In the genomic region with DNA sequence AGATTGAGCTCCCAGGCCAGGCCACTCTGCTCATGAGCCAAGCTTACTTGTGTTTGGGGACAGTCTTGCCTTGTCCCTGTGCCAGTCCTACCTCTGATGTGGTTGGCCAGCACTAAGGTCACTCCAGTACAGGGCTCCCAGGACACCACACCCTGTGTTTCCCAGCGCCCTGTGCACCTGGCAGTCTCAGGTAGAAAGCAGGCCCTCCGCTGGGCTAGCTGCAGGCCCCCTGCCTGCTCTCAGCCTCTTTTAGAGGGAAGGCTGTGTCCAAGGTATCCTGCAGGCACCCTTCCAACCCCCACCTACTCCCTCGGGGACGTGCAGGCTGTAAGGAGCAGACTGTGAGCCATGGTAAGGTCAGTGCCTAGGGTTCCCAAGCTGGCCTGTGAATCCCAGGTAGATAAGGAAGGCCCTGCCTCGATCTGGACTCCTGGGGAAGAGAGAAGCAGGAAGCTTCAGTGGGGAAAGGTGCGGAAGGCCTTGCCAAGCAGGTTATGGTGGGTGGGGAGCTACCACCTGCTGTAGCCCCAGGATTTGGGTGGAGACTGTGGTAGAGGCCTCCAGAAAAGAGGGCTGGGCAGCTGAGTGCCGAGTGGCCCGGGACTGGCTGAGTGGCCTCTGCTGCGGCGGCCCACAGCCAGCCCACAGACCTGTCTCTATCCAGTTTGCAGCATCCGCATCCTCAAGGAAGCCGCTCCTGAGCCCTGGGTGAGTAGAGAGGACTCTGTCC, we compare ENCODE assay signal across 15 mouse cellular contexts. TPM values are rescaled to one million over a fixed set of nuclear protein-coding genes. Genes with fewer than 3 reads are reported as not detected.
DNase-seq lines count a peak whose midpoint lies in the region; ATAC-seq and TF ChIP-seq lines count a peak whose summit lies in the region.
"Had no signal": no experiment of that assay in that cellular context is flagged by ENCODE, and none has a peak within 500 bp of the region (broad histone marks: within the 10 kb centered on the region; RNA-seq: fewer than 3 reads in every experiment).

No protein-coding gene starts in this region.

- no peak overlapping the region for H3K4me2 ChIP-seq in liver, postnatal 0 days (ENCODE audit: low read depth, low read length)
- H3K4me2 ChIP-seq in embryonic facial prominence, embryonic 15.5 days (replicated peaks) = no peak overlapping the region
- no peak overlapping the region for H3K4me2 ChIP-seq in limb, embryonic 14.5 days (replicated peaks; ENCODE audit: low read depth, low read length, severe bottlenecking)
- no peak overlapping the region for H3K4me2 ChIP-seq in liver, embryonic 12.5 days
- H3K4me2 ChIP-seq: limb, embryonic 13.5 days had no signal

- ATAC-seq in liver, postnatal 0 days = no peak
- ATAC-seq in embryonic facial prominence, embryonic 15.5 days (ENCODE audit: insufficient number of reproducible peaks, low FRiP score, low TSS enrichment, low read depth) = no peak
- ATAC-seq in limb, embryonic 14.5 days (ENCODE audit: low FRiP score, low read depth) = no peak
- ATAC-seq in liver, embryonic 12.5 days = no peak
- ATAC-seq: Patski had no signal

- no peak for TF ChIP-seq POLR2A in liver, adult 2 months (IDR thresholded peaks at IDR 0.05; ENCODE audit: extremely low read depth, insufficient read depth, low read length)
- TF ChIP-seq POLR2A in limb, embryonic 14.5 days (IDR thresholded peaks at IDR 0.05; ENCODE audit: borderline replicate concordance, extremely low read depth, insufficient read depth, insufficient read length) = no peak

- no peaks in the 10 kb centered on the region for H3K9me3 ChIP-seq in liver, postnatal 0 days (ENCODE audit: low read length)
- H3K9me3 ChIP-seq in embryonic facial prominence, embryonic 15.5 days (replicated peaks) = no peaks in the 10 kb centered on the region
- no peaks in the 10 kb centered on the region for H3K9me3 ChIP-seq in limb, embryonic 14.5 days (ENCODE audit: control insufficient read depth, low read length)
- H3K9me3 ChIP-seq in liver, embryonic 12.5 days (replicated peaks) = no peaks in the 10 kb centered on the region
- H3K9me3 ChIP-seq: limb, embryonic 13.5 days; megakaryocyte, embryonic 14.5 days had no signal

- 67% methylated on average over 12 of the region's 12 CpGs for WGBS in liver, adult 2 months
- 79% methylated on average over 12 of the region's 12 CpGs for WGBS in liver, postnatal 0 days (ENCODE audit: insufficient replicate concordance)
- WGBS in embryonic facial prominence, embryonic 15.5 days = 76% methylated on average over 12 of the region's 12 CpGs
- WGBS in limb, embryonic 14.5 days = 77% methylated on average over 12 of the region's 12 CpGs
- 80% methylated on average over 12 of the region's 12 CpGs for WGBS in liver, embryonic 12.5 days (ENCODE audit: insufficient replicate concordance)

- H3K4me1 ChIP-seq in liver, adult 2 months (ENCODE audit: control insufficient read depth, insufficient read depth, low read length) = 0 out of 2 replicates have a peak, but pooled peaks cover 2% of the 10 kb centered on the region
- no peaks in the 10 kb centered on the region; the same call in 1 of the 2 replicates for H3K4me1 ChIP-seq in liver, postnatal 0 days (ENCODE audit: insufficient read depth)
- peaks cover 11% of the 10 kb centered on the region for H3K4me1 ChIP-seq in embryonic facial prominence, embryonic 15.5 days
- H3K4me1 ChIP-seq in limb, embryonic 14.5 days (ENCODE audit: control insufficient read depth, insufficient read depth, low read length) = peaks cover 3% of the 10 kb centered on the region; the same call in 1 of the 2 replicates
- peaks cover 51% of the 10 kb centered on the region for H3K4me1 ChIP-seq in liver, embryonic 12.5 days

- H3K27ac ChIP-seq in liver, adult 2 months (replicated peaks; ENCODE audit: insufficient read depth, low read depth, low read length) = no peak overlapping the region
- H3K27ac ChIP-seq in liver, postnatal 0 days (ENCODE audit: low read depth) = no peak overlapping the region
- H3K27ac ChIP-seq in embryonic facial prominence, embryonic 15.5 days (replicated peaks) = peak overlapping the region; percentile 69
- peak overlapping the region; percentile 30; the same call in 1 of the 2 replicates for H3K27ac ChIP-seq in limb, embryonic 14.5 days (replicated peaks; ENCODE audit: low read depth, low read length)
- H3K27ac ChIP-seq in liver, embryonic 12.5 days = no peak overlapping the region
- H3K27ac ChIP-seq: limb, embryonic 13.5 days had no signal

- no peaks in the 10 kb centered on the region for H3K36me3 ChIP-seq in liver, adult 2 months (ENCODE audit: control insufficient read depth, insufficient read depth, low read length)
- H3K36me3 ChIP-seq in liver, postnatal 0 days (replicated peaks; ENCODE audit: insufficient read depth, low read length) = 0 out of 2 replicates have a peak, but pooled peaks cover 2% of the 10 kb centered on the region
- H3K36me3 ChIP-seq in embryonic facial prominence, embryonic 15.5 days = no peaks in the 10 kb centered on the region
- H3K36me3 ChIP-seq in limb, embryonic 14.5 days (ENCODE audit: control insufficient read depth, insufficient read depth, low read length) = no peaks in the 10 kb centered on the region
- 0 out of 2 replicates have a peak, but pooled peaks cover 4% of the 10 kb centered on the region for H3K36me3 ChIP-seq in liver, embryonic 12.5 days

- H3K79me2 ChIP-seq in liver, adult 2 months (ENCODE audit: control insufficient read depth, insufficient read depth, low read length) = peaks cover 34% of the 10 kb centered on the region

- peak; percentile 94 for DNase-seq in heart, adult 11 months
- no peak for DNase-seq in heart, adult 9 months (ENCODE audit: low spot score in 2 of 2)
- peak; percentile 81 for DNase-seq in liver, adult 2 months (ENCODE audit: extremely low read depth, low read depth, low spot score)
- no peak for DNase-seq in liver, postnatal 0 days
- no peak for DNase-seq in limb, embryonic 14.5 days (ENCODE audit: low spot score)
- DNase-seq: kidney, adult 8-10 months; layer of hippocampus, postnatal 36 days; right cerebral cortex, postnatal 25 days had no signal

- no peak for TF ChIP-seq EP300 in liver, postnatal 0 days (IDR thresholded peaks at IDR 0.05; ENCODE audit: low read depth)

- H3K4me3 ChIP-seq in liver, adult 2 months (ENCODE audit: insufficient read depth, low read depth, low read length) = no peak overlapping the region
- H3K4me3 ChIP-seq in liver, postnatal 0 days (ENCODE audit: low read depth, low read length) = no peak overlapping the region
- H3K4me3 ChIP-seq in embryonic facial prominence, embryonic 15.5 days (replicated peaks) = no peak overlapping the region
- no peak overlapping the region for H3K4me3 ChIP-seq in limb, embryonic 14.5 days (replicated peaks; ENCODE audit: low read length)
- H3K4me3 ChIP-seq in liver, embryonic 12.5 days = no peak overlapping the region
- H3K4me3 ChIP-seq: erythroblast, embryonic 14.5 days; limb, embryonic 13.5 days; myocyte had no signal

- H3K27me3 ChIP-seq in liver, adult 2 months (ENCODE audit: control insufficient read depth, insufficient read depth, low read length) = no peaks in the 10 kb centered on the region
- H3K27me3 ChIP-seq in liver, postnatal 0 days (ENCODE audit: insufficient read depth, low read length) = no peaks in the 10 kb centered on the region
- H3K27me3 ChIP-seq in embryonic facial prominence, embryonic 15.5 days = no peaks in the 10 kb centered on the region
- H3K27me3 ChIP-seq in limb, embryonic 14.5 days (ENCODE audit: control insufficient read depth, insufficient read depth, low read length) = no peaks in the 10 kb centered on the region
- no peaks in the 10 kb centered on the region for H3K27me3 ChIP-seq in liver, embryonic 12.5 days (replicated peaks)
- H3K27me3 ChIP-seq: limb, embryonic 13.5 days; megakaryocyte, embryonic 14.5 days; Patski had no signal

- TF ChIP-seq CTCF in liver, adult 2 months (IDR thresholded peaks at IDR 0.05; ENCODE audit: low read depth, low read length) = no peak
- TF ChIP-seq CTCF in liver, postnatal 0 days (IDR thresholded peaks at IDR 0.05; ENCODE audit: low read depth) = no peak

- H3K9ac ChIP-seq in liver, adult 2 months (ENCODE audit: low read depth, low read length) = no peak overlapping the region
- H3K9ac ChIP-seq in liver, postnatal 0 days (replicated peaks) = no peak overlapping the region
- H3K9ac ChIP-seq in embryonic facial prominence, embryonic 15.5 days = no peak overlapping the region
- no peak overlapping the region for H3K9ac ChIP-seq in limb, embryonic 14.5 days (ENCODE audit: low read depth, low read length, severe bottlenecking)
- H3K9ac ChIP-seq in liver, embryonic 12.5 days = no peak overlapping the region

RNA-seq across cellular contexts. Expression of a gene that starts 39.2 kb away (rescaled TPM):
- total RNA-seq in liver, adult 2 months (2014; rRNA removed) = 3.0 and 3.2 TPM in 2 replicates
- polyA plus RNA-seq in liver, adult 2 months (2012; rRNA removed) = 9.7 and 13.7 TPM in 2 replicates
- 0.66 and 0.73 TPM in 2 replicates for polyA plus RNA-seq in liver, postnatal 0 days (2015; fragmentation: Nextera tagmentation; extraction: Ambion mirVana)
- 3.2 and 4.0 TPM in 2 replicates for polyA plus RNA-seq in embryonic facial prominence, embryonic 15.5 days (2015; fragmentation: Nextera tagmentation; extraction: Ambion mirVana)
- 29.2 and 37.9 TPM in 2 replicates for polyA plus RNA-seq in limb, embryonic 14.5 days (2012; rRNA removed)
- polyA plus RNA-seq in limb, embryonic 14.5 days (2014; fragmentation: Nextera tagmentation; extraction: Ambion mirVana) = 3.7 and 4.2 TPM in 2 replicates
- polyA plus RNA-seq in liver, embryonic 12.5 days (2016; fragmentation: Nextera tagmentation; extraction: Ambion mirVana) = 2.0 and 2.1 TPM in 2 replicates

RNA-seq across cellular contexts. Expression of a gene that starts 41.6 kb away (rescaled TPM):
- 6.6 and 9.1 TPM in 2 replicates for total RNA-seq in liver, adult 2 months (2014; rRNA removed)
- polyA plus RNA-seq in liver, adult 2 months (2012; rRNA removed) = 6.4 and 6.8 TPM in 2 replicates
- 6.7 and 7.1 TPM in 2 replicates for polyA plus RNA-seq in liver, postnatal 0 days (2015; fragmentation: Nextera tagmentation; extraction: Ambion mirVana)
- 37.6 and 38.5 TPM in 2 replicates for polyA plus RNA-seq in embryonic facial prominence, embryonic 15.5 days (2015; fragmentation: Nextera tagmentation; extraction: Ambion mirVana)
- polyA plus RNA-seq in limb, embryonic 14.5 days (2012; rRNA removed) = 28.3 and 32.4 TPM in 2 replicates
- polyA plus RNA-seq in limb, embryonic 14.5 days (2014; fragmentation: Nextera tagmentation; extraction: Ambion mirVana) = 30.8 and 36.1 TPM in 2 replicates
- polyA plus RNA-seq in liver, embryonic 12.5 days (2016; fragmentation: Nextera tagmentation; extraction: Ambion mirVana) = 18.8 and 22.1 TPM in 2 replicates

RNA-seq across cellular contexts. Expression of a gene that starts 56.6 kb away (rescaled TPM):
- 497 and 711 TPM in 2 replicates for total RNA-seq in liver, adult 2 months (2014; rRNA removed)
- polyA plus RNA-seq in liver, adult 2 months (2012; rRNA removed) = 1,137 and 1,616 TPM in 2 replicates
- 296 and 311 TPM in 2 replicates for polyA plus RNA-seq in liver, postnatal 0 days (2015; fragmentation: Nextera tagmentation; extraction: Ambion mirVana)
- polyA plus RNA-seq in embryonic facial prominence, embryonic 15.5 days (2015; fragmentation: Nextera tagmentation; extraction: Ambion mirVana) = 620 and 681 TPM in 2 replicates
- polyA plus RNA-seq in limb, embryonic 14.5 days (2012; rRNA removed) = 3,249 and 4,469 TPM in 2 replicates
- 810 and 905 TPM in 2 replicates for polyA plus RNA-seq in limb, embryonic 14.5 days (2014; fragmentation: Nextera tagmentation; extraction: Ambion mirVana)
- 472 and 487 TPM in 2 replicates for polyA plus RNA-seq in liver, embryonic 12.5 days (2016; fragmentation: Nextera tagmentation; extraction: Ambion mirVana)

Comparison
In these comparisons a context has a peak if more than half of its experiments do, and no peak if none do; other contexts are left out.
1. DNase-seq: peak in heart, adult 11 months (single experiment) and liver, adult 2 months (single experiment); none in heart, adult 9 months (0 of 2), liver, postnatal 0 days (single experiment) and limb, embryonic 14.5 days (single experiment).
2. H3K27ac ChIP-seq: peak in embryonic facial prominence, embryonic 15.5 days (single experiment) and limb, embryonic 14.5 days (single experiment); none in liver, adult 2 months (single experiment), liver, postnatal 0 days (single experiment) and liver, embryonic 12.5 days (single experiment).